Mouse (Mus musculus): ENCODE measurements around the gene Top2a. TPM values are rescaled to one million over a fixed set of nuclear protein-coding genes. Genes with fewer than 3 reads are reported as not detected.

The Top2a gene
- total RNA-seq, 2 experiments from 2014 or later = 0.87 to 1.3 TPM

DNA sequence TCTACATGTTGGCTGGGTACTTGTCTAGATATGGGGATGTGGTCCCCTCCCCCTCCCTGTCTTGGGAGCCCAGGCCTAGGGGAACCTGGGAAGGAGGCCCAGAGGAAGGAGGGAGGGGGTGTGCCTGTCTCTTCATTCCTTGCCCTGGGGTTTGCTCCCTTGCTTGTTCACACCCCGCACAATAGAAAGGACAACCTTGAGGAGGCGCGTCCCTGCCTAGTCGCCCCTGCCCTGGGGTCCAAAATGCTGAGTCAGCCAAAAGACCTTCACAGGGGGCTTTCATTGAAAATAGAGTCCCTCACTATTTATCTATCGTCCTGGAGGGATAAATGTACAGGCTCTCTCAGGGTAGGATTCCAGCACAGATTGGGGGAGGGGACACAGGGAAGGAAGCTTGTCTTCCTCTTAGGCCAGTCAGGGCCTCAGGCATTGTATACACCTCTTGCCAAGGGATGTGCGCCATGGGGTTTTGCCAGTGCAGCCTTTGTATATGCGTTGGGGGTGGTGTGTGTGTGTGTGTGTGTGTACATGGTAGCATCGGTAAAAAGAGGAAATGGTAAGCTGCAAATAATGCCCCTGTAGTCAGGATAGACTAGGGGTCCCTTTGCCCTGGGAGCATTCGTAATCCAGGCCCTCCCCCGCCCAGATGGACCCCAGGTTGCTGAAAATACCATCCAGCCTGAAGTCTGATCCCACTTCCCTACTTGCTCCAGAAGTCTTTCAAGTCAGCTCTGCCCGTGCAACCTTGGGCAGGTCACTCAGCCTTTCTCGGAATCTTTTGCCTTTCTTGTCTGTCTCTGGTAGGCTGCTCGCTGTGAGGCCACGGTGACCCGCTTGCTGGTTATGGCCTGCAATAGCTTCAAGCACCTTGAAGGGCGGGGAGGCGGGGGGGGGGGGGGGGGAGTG, 68.9 kb downstream of the Top2a start:
- DNase-seq (ENCODE audit: low spot score in 2 of 2) = no peak
- intact Hi-C loops (cut with DNase I) = no loop called here

DNA sequence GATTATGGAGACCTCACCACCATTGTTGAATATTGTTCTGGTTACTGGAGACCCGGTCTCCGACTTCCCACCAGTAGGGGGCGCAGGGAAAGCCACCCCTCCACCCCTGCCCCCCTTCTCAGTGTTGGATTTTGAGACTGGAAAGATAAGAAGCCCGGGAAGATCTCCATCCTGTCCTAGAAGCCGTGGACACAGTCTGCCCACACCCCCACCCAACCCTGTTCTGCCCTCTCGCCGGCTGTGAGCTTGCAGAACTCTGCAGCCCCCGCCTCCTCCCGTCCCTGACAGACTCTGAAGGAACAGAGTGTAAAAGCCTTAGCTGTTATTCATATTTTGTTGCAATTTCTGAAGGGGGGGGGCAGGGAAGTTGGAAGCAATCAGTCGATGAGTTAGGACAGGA, 69.6 kb downstream of the Top2a start:
- DNase-seq (ENCODE audit: low spot score in 2 of 2) = peak in 1 of 2 experiments; percentile 65
- intact Hi-C loops (cut with DNase I) = no loop called here

DNA sequence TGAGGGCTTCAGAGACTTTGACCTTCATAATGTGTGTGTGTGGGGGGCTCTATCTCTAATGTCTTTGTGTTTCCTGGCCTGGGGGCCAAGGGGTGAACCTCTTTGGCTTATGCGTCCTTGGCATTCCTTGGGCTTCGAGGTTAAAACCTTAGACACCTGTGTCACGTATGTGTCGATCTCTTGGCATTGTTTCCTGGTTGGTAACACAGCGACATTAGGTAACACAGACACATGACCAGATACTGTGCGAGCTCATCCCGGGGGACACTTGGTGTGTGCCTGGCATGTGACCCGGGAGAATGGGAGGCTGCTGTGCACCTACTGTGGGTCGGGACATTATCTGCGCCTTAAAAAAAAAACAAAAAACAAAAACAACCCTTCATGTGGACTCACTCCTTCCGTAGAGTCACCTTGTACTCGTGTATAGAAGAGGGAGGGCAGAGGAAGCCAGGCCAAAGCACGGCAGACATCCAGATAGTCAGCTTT, 70.1 kb downstream of the Top2a start:
- intact Hi-C loops (cut with DNase I) = no loop called here
- no peak for DNase-seq (ENCODE audit: low spot score in 2 of 2)

DNA sequence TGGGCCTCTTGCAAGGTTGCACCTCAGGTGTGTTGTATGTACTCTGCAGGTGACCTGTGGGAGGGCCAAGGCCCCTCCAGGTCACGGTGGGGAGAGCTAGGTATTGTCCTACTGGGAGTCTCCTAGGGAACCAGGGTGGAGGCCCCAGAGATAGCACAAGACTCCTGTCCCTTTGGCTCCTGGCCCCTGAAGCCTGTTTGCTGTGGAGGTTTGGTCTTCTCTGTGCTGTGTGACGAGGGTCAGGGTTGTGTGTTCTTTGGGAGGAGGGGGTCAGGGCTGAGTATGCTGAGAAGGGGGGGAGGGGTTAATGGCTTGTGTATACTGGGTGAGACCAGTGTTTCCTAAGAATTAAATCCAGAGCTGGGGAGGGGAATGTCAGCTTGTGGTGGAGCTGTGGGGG, 70.6 kb downstream of the Top2a start:
- intact Hi-C loops (cut with DNase I) = no loop called here
- no peak for DNase-seq (ENCODE audit: low spot score in 2 of 2)

DNA sequence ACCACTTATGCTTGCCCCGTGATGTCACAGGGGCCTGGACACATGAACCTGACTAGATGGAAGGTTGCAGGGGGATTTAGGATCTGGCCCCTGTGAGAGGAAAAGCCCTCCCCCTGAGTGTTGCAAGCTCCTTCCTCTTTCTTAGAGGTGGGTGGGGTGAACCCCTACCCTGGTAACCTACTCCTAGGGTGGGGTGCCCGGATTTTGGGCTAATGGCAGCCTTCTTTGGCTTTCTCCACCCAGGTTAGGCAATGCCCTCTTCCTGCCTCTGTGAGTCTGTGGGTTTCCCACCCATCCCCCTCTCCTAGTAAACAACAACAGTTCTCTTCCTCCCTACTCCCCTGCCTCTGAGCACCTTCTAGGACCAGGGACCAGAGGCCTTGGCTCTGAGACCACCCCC, 71.3 kb downstream of the Top2a start:
- intact Hi-C loops (cut with DNase I) = no loop called here
- no peak for DNase-seq (ENCODE audit: low spot score in 2 of 2)

DNA sequence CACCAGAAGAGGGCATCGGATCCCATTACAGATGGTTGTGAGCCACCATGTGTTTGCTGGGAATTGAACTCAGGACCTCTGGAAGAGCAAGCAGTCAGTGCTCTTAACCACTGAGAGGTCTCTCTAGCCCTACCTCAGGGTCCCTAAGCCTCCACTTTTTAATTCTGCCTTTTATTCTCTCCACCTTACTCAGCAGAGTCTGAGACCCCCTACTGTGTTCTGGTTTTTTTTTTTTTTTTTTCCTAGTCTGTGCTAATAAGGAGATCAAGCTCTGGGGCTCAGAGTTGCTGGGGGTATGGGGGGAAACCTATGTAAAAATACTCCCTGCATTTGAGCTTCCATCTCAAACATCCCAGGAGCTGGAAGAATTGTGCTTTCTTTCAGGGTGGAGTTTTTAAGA, 71.9 kb downstream of the Top2a start:
- DNase-seq (ENCODE audit: low spot score in 2 of 2) = no peak
- intact Hi-C loops (cut with DNase I) = no loop called here

DNA sequence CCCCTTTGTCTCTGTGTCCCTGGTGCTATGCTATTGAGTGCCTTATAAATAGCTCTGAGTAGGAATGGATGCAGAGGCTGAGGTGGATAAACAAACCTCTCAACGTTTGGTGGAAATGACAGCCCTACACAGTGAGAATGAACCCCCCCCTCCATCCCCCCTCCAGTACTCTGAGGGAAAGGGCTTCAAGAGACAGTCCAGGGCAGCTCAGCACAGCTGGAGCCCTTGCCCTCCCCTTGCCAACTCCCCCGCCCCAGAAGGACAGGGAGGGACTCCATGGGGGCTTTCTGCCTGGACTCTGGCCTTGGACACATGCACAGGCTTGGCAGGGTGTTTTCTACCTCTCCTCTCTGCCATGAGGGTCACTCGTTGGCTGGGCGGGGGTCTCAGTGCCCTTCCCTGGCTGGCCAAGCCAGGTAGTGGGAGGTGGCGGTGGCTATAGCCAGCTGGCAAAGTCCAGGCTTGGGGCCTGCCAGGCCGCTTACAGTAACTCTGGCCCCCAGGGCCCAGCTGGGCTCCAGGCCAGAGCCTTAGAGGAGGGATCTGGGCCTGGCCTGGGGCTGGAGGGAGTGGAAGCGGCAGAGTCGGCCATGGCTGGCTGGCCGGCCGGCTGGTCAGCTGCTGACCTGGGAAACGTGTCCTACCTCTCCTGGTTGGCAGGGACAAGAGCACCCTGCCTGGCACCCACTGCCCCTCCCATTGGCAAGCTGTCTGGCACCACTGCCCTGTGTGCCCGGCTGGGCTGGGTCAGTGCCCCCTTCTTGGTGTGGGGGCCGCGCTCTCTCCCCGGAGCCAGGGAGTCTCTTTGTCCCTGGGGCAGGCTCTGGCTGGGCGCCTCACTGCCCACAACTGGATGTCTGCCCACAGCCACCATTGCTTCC, 72.7 kb downstream of the Top2a start:
- intact Hi-C loops (cut with DNase I) = no loop called here
- no peak for DNase-seq (ENCODE audit: low spot score in 2 of 2)

DNA sequence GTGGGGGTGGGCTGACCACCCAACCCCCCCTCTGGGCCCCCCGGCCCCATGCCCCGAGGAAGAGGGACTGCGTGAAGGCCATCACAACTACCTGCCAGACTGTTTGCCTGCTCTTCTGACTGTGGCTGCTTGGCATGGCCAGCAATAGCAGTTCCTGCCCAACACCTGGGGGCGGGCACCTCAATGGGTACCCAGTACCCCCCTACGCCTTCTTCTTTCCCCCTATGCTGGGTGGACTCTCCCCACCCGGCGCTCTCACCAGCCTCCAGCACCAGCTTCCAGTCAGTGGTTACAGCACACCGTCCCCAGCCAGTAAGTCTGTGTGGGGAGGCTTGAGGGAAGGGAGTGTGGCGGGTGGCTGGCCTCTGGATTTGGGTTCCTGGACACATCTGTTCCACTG, 73.5 kb downstream of the Top2a start:
- no peak for DNase-seq (ENCODE audit: low spot score in 2 of 2)
- intact Hi-C loops (cut with DNase I) = no loop called here

DNA sequence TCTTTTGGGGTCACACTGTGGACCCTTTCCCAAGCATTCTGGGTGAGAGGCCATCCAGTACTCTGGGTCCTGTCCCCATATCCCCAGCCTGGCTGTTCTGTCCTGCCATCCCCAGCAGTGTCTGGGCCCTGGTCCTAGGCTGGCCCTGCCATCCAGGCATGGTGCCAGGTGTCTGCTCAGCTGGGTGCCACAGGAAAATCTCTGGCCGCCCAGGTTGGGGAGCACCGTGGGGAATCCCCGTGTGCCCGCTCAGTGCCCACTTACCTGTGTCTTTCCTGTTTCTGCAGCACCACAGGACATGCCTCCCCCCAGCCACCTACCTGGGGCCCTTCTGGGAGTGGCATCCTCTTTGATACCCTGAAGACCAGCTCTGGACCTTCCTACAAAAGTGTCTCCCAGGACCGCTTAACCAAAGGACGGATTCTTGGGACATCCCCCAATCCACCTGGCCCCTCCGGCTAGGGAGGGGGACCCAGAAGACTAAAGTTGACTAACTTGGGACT, 74.0 kb downstream of the Top2a start:
- intact Hi-C loops (cut with DNase I) = no loop called here

DNA sequence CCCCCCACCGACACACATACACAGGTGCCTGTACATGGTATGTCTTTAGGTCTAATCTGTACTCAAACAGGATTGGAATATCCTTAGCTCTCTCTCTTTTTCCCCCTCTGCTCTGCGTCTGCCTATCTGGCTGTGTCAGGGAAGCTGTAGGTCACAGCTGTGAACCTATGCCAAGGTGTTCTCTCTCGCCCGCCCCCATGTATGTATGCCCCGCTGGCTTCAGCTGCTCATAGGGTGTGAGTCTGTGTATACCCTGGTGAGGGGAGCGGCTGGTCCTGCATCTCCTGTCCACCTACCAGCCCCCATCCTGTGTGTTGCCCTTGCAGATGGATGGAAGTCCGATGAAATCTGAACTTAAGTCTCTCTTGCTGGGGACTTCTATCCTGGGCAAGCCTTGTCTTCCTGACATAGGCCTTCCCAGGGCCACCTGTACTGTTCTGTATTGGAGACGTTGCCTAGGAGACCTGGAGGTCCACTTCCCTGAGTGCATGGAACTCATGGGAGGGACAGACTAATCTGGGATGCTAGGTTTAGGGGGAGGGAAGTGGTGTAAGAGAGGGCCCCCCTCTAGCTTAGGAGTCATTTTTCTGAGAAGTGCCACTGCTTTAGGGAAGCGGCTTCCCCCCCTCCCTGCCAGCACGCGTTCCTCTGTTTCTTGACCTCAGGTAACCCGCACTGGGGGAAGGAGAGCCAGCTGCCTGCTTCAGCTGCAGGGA, 74.6 kb downstream of the Top2a start:
- no peak for DNase-seq (ENCODE audit: low spot score in 2 of 2)
- intact Hi-C loops (cut with DNase I) = no loop called here

More for the DNA sequence above, 74.0 kb downstream of the Top2a start:
- DNase-seq (ENCODE audit: low spot score in 2 of 2) = no peak

DNA sequence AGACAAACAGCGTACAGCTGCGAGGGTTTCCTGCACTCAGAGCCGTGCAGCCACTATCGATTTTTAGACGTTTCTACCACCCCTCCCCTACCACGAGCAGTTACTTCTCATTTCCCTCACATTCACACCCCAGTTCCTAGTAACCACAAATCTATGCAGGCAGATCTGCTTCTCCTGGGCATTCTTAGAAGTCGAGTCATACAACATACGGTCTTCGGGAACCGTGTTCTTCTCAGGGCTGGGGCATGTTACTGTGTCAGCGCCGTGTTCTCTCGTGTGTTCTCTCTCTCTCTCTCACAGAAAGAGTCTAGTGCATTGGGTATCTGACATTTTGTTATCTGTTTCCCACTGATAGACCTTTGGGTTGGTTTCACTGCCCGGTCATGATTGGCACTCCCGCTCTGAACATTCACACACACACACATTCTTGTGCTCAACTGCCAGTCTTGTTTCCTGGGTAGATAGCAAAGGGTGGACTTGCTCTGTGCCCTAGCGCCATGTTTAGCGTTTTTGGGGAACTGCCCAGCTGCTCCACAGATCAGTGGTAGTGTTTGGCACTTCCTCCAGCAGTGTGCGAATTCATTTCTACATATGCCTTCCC, 75.9 kb downstream of the Top2a start:
- DNase-seq (ENCODE audit: low spot score in 2 of 2) = no peak
- intact Hi-C loops (cut with DNase I) = no loop called here

DNA sequence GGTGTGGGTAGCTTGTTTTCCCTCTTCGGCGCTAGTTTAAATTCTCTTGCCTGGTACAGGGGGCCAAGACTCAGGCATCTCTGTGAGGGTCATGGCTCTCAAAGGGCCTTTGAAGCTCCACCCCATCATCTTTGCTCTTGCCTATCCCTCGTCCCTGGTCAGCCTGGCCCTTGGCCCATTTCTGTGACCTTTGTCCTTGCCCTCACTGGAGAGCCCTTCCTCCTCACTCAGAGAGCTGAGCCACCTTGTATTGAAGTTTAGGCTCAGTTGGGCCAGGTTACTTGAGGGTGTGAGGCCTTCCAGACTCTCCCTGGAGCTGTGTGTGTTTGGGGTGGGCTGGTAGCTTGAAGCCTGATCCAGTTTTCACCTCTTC, 78.4 kb downstream of the Top2a start:
- intact Hi-C loops (cut with DNase I) = no loop called here
- DNase-seq (ENCODE audit: low spot score in 2 of 2) = no peak

DNA sequence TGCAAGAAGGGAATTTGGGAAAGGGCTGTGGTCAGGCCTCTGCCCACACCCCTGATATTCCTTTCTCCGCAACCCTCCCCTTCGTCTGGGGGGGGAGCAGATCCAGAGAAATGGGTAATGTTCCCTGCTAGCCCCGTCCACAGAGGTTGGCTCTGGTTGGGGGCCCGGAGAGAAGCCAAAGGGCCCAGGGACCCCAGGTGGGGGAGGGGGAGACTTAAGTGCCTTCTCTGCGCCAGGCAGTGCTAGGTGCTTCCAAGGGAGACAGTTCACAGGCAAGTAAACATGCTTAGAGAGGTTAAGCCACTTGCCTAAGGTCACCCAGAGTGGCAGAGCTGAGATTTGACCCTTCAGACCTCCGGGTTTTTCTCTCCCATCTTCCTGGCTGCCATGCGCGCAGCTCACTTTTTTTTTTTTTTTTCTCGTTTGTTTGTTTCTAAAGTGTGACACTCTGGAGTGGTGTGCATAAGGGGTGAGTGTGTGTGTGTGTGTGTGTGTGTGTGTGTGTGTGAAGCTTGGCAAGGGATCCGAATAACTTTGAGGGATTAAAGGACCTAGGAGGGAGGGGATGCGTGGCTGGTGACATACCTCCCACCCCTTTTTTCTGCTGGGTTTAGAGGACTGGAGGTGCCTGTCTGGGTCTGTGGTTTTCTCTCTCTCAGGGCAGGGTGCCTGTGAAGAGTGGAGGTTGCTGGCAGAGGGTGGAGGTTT, 78.9 kb downstream of the Top2a start:
- intact Hi-C loops (cut with DNase I) = no loop called here
- DNase-seq (ENCODE audit: low spot score in 2 of 2) = no peak

DNA sequence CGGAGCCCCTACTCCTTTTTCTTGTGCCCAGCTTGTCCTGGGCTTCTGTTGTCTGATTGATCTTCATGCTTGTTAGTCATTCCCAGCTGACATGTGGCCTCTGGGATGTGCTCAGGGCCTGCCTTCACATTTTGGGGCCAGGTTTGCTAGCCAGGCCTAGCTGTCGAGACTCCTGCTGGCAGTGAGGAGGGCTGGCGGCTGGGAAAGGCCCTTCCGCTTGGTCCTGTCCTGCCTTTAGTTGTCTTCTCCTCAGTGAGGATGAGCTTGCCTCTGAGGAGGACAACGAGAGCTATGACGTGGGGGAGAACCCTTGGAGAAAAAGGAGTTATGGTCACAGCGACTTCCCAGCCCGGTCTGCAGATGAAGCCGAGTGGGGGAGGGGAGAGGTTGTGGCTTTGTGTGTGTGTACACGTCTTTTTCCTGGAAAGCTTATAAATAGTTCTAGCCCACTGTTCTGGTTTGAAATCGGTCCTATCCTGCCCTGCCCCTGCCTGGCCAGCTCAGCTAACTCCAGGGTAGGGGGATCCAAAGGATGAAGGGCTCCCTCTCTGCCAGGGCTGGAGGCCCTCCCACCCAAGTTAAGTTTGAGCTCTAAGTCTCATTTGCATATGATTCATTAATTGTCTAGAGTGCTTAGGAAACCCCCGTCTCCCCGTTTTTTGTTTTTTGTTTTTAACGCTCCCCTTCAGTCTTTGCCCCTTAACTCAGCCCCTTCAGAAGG, 80.1 kb downstream of the Top2a start:
- no peak for DNase-seq (ENCODE audit: low spot score in 2 of 2)
- intact Hi-C loops (cut with DNase I) = no loop called here

Measured in left cerebral cortex, postnatal 25 days (tissue).